Mouse (Mus musculus) bone marrow macrophage, adult 2 months (primary cell): ENCODE results near the gene Tfap2a.

ENCODE experiments used
- CTCF ChIP-seq: IDR thresholded peaks from 2 replicates; pipeline ENCODE4 v1.5.1; 2012; ENCODE audit warnings: low read depth, mild to moderate bottlenecking, low read length, moderate library complexity
- POLR2A ChIP-seq: IDR thresholded peaks from 2 replicates; pipeline ENCODE4 v1.6.1; 2012; ENCODE audit warnings: mild to moderate bottlenecking, low read depth, low read length, borderline replicate concordance

- TF ChIP-seq POLR2A, result no peak
- no peak for TF ChIP-seq CTCF
Observed at GRCm38 (mm10) chr13:40704864-40705455, 33.2 kb downstream of the Tfap2a start.
